12 mouse cellular contexts compared by ENCODE assay signal in the genomic region with DNA sequence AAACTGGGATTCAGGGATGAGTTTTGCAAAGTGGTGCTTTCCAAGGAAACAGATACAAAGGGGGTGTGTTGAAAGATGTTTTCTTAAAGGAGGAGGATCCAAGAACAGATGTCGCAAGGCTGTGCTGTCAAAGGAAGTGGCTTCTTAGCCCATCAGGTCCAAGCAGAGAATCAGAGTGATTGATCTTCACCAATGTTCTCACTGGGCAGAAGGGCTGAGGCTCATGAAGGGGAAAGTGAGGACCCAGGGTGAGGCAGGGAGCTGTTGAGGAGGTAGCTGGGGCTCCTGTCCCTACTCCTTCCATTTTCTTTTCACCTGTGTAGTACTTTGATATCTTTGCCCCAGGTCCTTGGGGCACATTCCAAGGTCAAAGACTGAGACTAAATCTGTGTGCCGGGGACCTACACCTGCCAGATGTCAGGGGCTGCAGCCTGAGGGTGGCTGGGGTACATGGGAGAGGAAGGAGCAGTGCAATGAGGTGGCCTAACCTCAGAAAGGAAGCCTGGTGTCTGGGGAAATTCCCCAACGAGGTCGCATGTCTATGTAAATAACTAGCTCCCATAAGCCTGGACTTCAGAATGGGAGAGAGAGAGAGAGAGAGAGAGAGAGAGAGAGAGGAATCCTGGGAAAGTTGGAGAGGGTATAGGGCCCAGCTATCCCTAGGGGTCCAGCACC. TPM values are rescaled to one million over a fixed set of nuclear protein-coding genes. Genes with fewer than 3 reads are reported as not detected.
DNase-seq lines count a peak whose midpoint lies in the region; ATAC-seq and TF ChIP-seq lines count a peak whose summit lies in the region.
"Had no signal": no experiment of that assay in that cellular context is flagged by ENCODE, and none has a peak within 500 bp of the region (broad histone marks: within the 10 kb centered on the region; RNA-seq: fewer than 3 reads in every experiment).

No protein-coding gene starts in this region.

- 30% methylated on average over 4 of the region's 4 CpGs for WGBS in stomach, embryonic 15.5 days
- 38% methylated on average over 4 of the region's 4 CpGs for WGBS in stomach, postnatal 0 days

- H3K27me3 ChIP-seq in stomach, embryonic 15.5 days (replicated peaks) = no peaks in the 10 kb centered on the region
- H3K27me3 ChIP-seq in stomach, postnatal 0 days (ENCODE audit: control insufficient read depth, insufficient read depth, low read length) = no peaks in the 10 kb centered on the region
- H3K27me3 ChIP-seq: embryonic facial prominence, embryonic 12.5 days; heart, embryonic 13.5 days; Patski had no signal

- H3K4me3 ChIP-seq in stomach, embryonic 15.5 days (replicated peaks) = no peak overlapping the region
- no peak overlapping the region for H3K4me3 ChIP-seq in stomach, postnatal 0 days (ENCODE audit: low read depth, low read length)
- H3K4me3 ChIP-seq: embryonic facial prominence, embryonic 12.5 days; heart, embryonic 13.5 days had no signal

- H3K9ac ChIP-seq in stomach, embryonic 15.5 days = no peak overlapping the region
- H3K9ac ChIP-seq in stomach, postnatal 0 days (ENCODE audit: low read length) = no peak overlapping the region
- H3K9ac ChIP-seq: embryonic facial prominence, embryonic 12.5 days; heart, embryonic 13.5 days had no signal

- no peak for TF ChIP-seq EP300 in stomach, postnatal 0 days (optimal IDR thresholded peaks at IDR 0.05)

- H3K9me3 ChIP-seq in stomach, embryonic 15.5 days = no peaks in the 10 kb centered on the region
- no peaks in the 10 kb centered on the region for H3K9me3 ChIP-seq in stomach, postnatal 0 days (ENCODE audit: control insufficient read depth, low read length)
- H3K9me3 ChIP-seq: embryonic facial prominence, embryonic 12.5 days; heart, embryonic 13.5 days had no signal

- ATAC-seq in stomach, embryonic 15.5 days (ENCODE audit: insufficient read depth, low FRiP score, low read depth) = no peak
- no peak; the same call in 1 of the 2 replicates for ATAC-seq in stomach, postnatal 0 days (ENCODE audit: low FRiP score, low TSS enrichment)
- peak; percentile 13; the same call in 1 of the 2 replicates for ATAC-seq in common myeloid progenitor, adult 5-6 weeks (replicated peaks; ENCODE audit: low read depth, poor library complexity, severe bottlenecking)
- ATAC-seq: Patski had no signal

- TF ChIP-seq CTCF in stomach, postnatal 0 days (IDR thresholded peaks at IDR 0.05; ENCODE audit: low read depth) = no peak

- DNase-seq in stomach, postnatal 0 days (ENCODE audit: low spot score) = no peak
- DNase-seq in naive thymus-derived CD4-positive, alpha-beta T cell, adult 2 months (ENCODE audit: low read depth) = peak; percentile 80
- no peak for DNase-seq in gastrocnemius, postnatal 14 days
- DNase-seq in gastrocnemius, postnatal 25 days = no peak
- no peak for DNase-seq in kidney, adult 11 months
- DNase-seq: midbrain, embryonic 14.5 days had no signal

- intact Hi-C loops in gastrocnemius, postnatal 14 days (cut with DNase I; ENCODE audit: low total_unique reads) = no loop called here

- H3K4me1 ChIP-seq in stomach, embryonic 15.5 days = peaks cover 15% of the 10 kb centered on the region
- H3K4me1 ChIP-seq in stomach, postnatal 0 days (replicated peaks; ENCODE audit: control insufficient read depth, insufficient read depth) = peaks cover 4% of the 10 kb centered on the region; the same call in 1 of the 2 replicates
- H3K4me1 ChIP-seq: embryonic facial prominence, embryonic 12.5 days had no signal

- H3K4me2 ChIP-seq in stomach, embryonic 15.5 days = 0 out of 2 replicates have a peak overlapping the region, but pooled peaks have one; percentile 5
- H3K4me2 ChIP-seq in stomach, postnatal 0 days (replicated peaks; ENCODE audit: low read depth) = no peak overlapping the region
- H3K4me2 ChIP-seq: embryonic facial prominence, embryonic 12.5 days; heart, embryonic 13.5 days; liver, embryonic 11.5 days had no signal

- H3K27ac ChIP-seq in stomach, embryonic 15.5 days = no peak overlapping the region
- no peak overlapping the region for H3K27ac ChIP-seq in stomach, postnatal 0 days (replicated peaks)
- H3K27ac ChIP-seq: embryonic facial prominence, embryonic 12.5 days had no signal

- no peaks in the 10 kb centered on the region for H3K36me3 ChIP-seq in stomach, embryonic 15.5 days
- no peaks in the 10 kb centered on the region for H3K36me3 ChIP-seq in stomach, postnatal 0 days (ENCODE audit: control insufficient read depth, insufficient read depth, low read length)
- H3K36me3 ChIP-seq: embryonic facial prominence, embryonic 12.5 days; heart, embryonic 13.5 days had no signal

RNA-seq across cellular contexts. Expression of gene Tnip1, which starts 9.5 kb away (rescaled TPM):
- polyA plus RNA-seq in stomach, embryonic 15.5 days (2015; fragmentation: Nextera tagmentation; extraction: Ambion mirVana) = 20.0 and 20.5 TPM in 2 replicates
- polyA plus RNA-seq in stomach, postnatal 0 days (2015; fragmentation: Nextera tagmentation; extraction: Ambion mirVana) = 14.7 and 15.5 TPM in 2 replicates
- total RNA-seq in common myeloid progenitor, adult 5-6 weeks (2017) = 14.9 and 20.2 TPM in 2 replicates
- total RNA-seq in gastrocnemius, postnatal 14 days (2021) = 10 to 100 TPM; 28.8 to 31.1 TPM
- total RNA-seq in gastrocnemius, postnatal 25 days (2021) = 10 to 100 TPM; 27.6 to 31.9 TPM
